Comparison of ENCODE assay signal across 10 mouse cellular contexts in genomic region chr4:22143546-22143945, GRCm38 (mm10).
"Had no signal": no experiment of that assay in that cellular context is flagged by ENCODE, and none has a peak within 500 bp of the region (broad histone marks: within the 10 kb centered on the region; RNA-seq: fewer than 3 reads in every experiment).

No protein-coding gene starts in this region.

- DNase-seq: heart, adult 18-20 months; heart, postnatal 10 days; heart, postnatal 4 days; kidney, adult 18-20 months; kidney, adult 8-10 months; kidney, postnatal 10 days; kidney, postnatal 25 days; kidney, postnatal 4 days; liver; liver, embryonic 13.5 days had no signal
